In the genomic region with DNA sequence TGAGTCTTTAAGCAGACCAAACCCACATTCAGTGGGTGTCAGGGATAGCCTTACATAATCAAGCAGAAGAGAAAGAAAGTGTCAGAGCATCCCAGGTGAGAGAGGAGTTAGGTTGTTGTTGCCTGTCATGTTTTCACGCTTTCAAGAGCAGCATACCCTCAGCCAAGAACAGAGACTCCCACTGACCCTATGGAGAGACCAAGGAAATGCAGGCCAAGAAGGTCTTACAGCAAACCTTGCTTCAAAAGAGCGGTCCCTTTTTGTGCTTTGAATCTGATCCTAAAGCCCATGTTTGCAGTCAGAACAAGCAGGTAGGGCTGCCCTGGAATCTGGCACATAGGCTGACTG, we compare ENCODE assay signal across 8 mouse cellular contexts. TPM values are rescaled to one million over a fixed set of nuclear protein-coding genes. Genes with fewer than 3 reads are reported as not detected.
A peak's percentile ranks its signal among the peaks of the same experiment; 100 is the strongest.
DNase-seq lines count a peak whose midpoint lies in the region; ATAC-seq and TF ChIP-seq lines count a peak whose summit lies in the region.

No protein-coding gene starts in this region.

- peak overlapping the region; percentile 70 for H3K27ac ChIP-seq in layer of hippocampus, adult 2 months
- H3K27ac ChIP-seq in heart, embryonic 15.5 days: no peak overlapping the region
- H3K27ac ChIP-seq in limb, embryonic 12.5 days: peak overlapping the region; percentile 37; the same call in 1 of the 2 replicates

- H3K36me3 ChIP-seq in heart, embryonic 15.5 days: no peaks in the 10 kb centered on the region
- H3K36me3 ChIP-seq in limb, embryonic 12.5 days: 0 out of 2 replicates have a peak, but pooled peaks cover 3% of the 10 kb centered on the region

- no peak for ATAC-seq in heart, embryonic 15.5 days (replicated peaks; ENCODE audit: insufficient number of reproducible peaks, insufficient read depth, low FRiP score, low read depth)
- ATAC-seq in limb, embryonic 12.5 days (ENCODE audit: insufficient number of reproducible peaks, insufficient read depth, low FRiP score, low TSS enrichment, low read depth): no peak

- no peaks in the 10 kb centered on the region for H3K27me3 ChIP-seq in heart, embryonic 15.5 days
- H3K27me3 ChIP-seq in limb, embryonic 12.5 days: no peaks in the 10 kb centered on the region

- H3K4me3 ChIP-seq in layer of hippocampus, adult 2 months: peak overlapping the region; percentile 64; the same call in 1 of the 2 replicates
- 0 out of 2 replicates have a peak overlapping the region, but pooled peaks have one; percentile 3 for H3K4me3 ChIP-seq in heart, embryonic 15.5 days
- peak overlapping the region; percentile 90 for H3K4me3 ChIP-seq in limb, embryonic 12.5 days (replicated peaks)

- no peak for DNase-seq in layer of hippocampus, adult 2 months (ENCODE audit: low spot score in 2 of 2)
- no peak for DNase-seq in layer of hippocampus, adult 11-12 months (ENCODE audit: low spot score)
- DNase-seq in cerebellum, adult 8-10 months: peak; percentile 40
- peak; percentile 24 for DNase-seq in retina, postnatal 1 day
- DNase-seq in frontal cortex, postnatal 25 days (ENCODE audit: low spot score in 2 of 2): no peak
- no peak for DNase-seq in urinary bladder, postnatal 10 days (ENCODE audit: low spot score)

- H3K4me2 ChIP-seq in heart, embryonic 15.5 days: peak overlapping the region; percentile 49; the same call in 1 of the 2 replicates
- H3K4me2 ChIP-seq in limb, embryonic 12.5 days: peak overlapping the region; percentile 74

- H3K4me1 ChIP-seq in heart, embryonic 15.5 days (replicated peaks): peaks cover 28% of the 10 kb centered on the region
- peaks cover 34% of the 10 kb centered on the region for H3K4me1 ChIP-seq in limb, embryonic 12.5 days (replicated peaks)

- H3K9me3 ChIP-seq in heart, embryonic 15.5 days (replicated peaks): no peaks in the 10 kb centered on the region
- no peaks in the 10 kb centered on the region for H3K9me3 ChIP-seq in limb, embryonic 12.5 days

- H3K9ac ChIP-seq in heart, embryonic 15.5 days: no peak overlapping the region
- H3K9ac ChIP-seq in limb, embryonic 12.5 days (replicated peaks): peak overlapping the region; percentile 18; the same call in 1 of the 2 replicates

- no peak for TF ChIP-seq CTCF in layer of hippocampus, adult 2 months (conservative IDR thresholded peaks at IDR 0.05)

- 57% methylated on average over 2 of the region's 2 CpGs for WGBS in heart, embryonic 15.5 days
- WGBS in limb, embryonic 12.5 days: 39% methylated on average over 2 of the region's 2 CpGs

RNA-seq across cellular contexts. Expression of a gene that starts 3.3 kb away (rescaled TPM):
- 10 to 100 TPM; 35.8 to 36.2 TPM for total RNA-seq in layer of hippocampus, adult 2 months (2021)
- polyA plus RNA-seq in heart, embryonic 15.5 days (2015; fragmentation: Nextera tagmentation; extraction: Ambion mirVana): 29.8 and 29.9 TPM in 2 replicates
- 51.9 and 56.7 TPM in 2 replicates for polyA plus RNA-seq in limb, embryonic 12.5 days (2016; fragmentation: Nextera tagmentation; extraction: Ambion mirVana)

Comparison
In these comparisons a context has a peak if more than half of its experiments do, and no peak if none do; other contexts are left out.
1. DNase-seq: peak in cerebellum, adult 8-10 months (single experiment) and retina, postnatal 1 day (single experiment); none in layer of hippocampus, adult 2 months (0 of 2), layer of hippocampus, adult 11-12 months (single experiment), frontal cortex, postnatal 25 days (0 of 2) and urinary bladder, postnatal 10 days (single experiment).
2. H3K4me3 ChIP-seq: peak in every context shown above with its lines; median percentile 90 in limb, embryonic 12.5 days; 64 in layer of hippocampus, adult 2 months; 3 in heart, embryonic 15.5 days.